Mouse (Mus musculus) CD4-positive, CD25-positive, alpha-beta regulatory T cell (primary cell): ENCODE measurements around the gene Crybg3. TPM values are rescaled to one million over a fixed set of nuclear protein-coding genes. Genes with fewer than 3 reads are reported as not detected.

Source experiments
- polyA plus RNA-seq: library from polyadenylated mRNA; unstranded; fragments of 100-300 nt; shearing (Covaris generic); gene quantifications from one replicate; pipeline ENCODE4 v1.2.1, GENCODE M21; 2017

The Crybg3 gene
- polyA plus RNA-seq = 6.0 TPM

GRCm38 (mm10) chr16:59600311-59601251 is at the start of gene Crybg3:
Gene Crybg3 (minus strand): TSS chr16:59600979.

GRCm38 (mm10) chr16:59639102-59639691 is 38.4 kb upstream of the Crybg3 start, which contains the start of gene Arl6:
Gene Arl6 (minus strand): TSS chr16:59639391.

GRCm38 (mm10) chr16:59471637-59472278 is 129.0 kb downstream of the Crybg3 start, which contains the start of gene Riox2:
Gene Riox2 (plus strand): TSS chr16:59471775.

Other genes starting within 250 kb of the Crybg3 start
- gene Olfr209, start 237.0 kb downstream of the Crybg3 start, polyA plus RNA-seq = not detected
- 0.04 TPM for gene Gabrr3, start 193.6 kb downstream of the Crybg3 start, polyA plus RNA-seq
- 82.3 TPM for gene Riox2, start 129.2 kb downstream of the Crybg3 start, polyA plus RNA-seq
- gene Arl6, start 38.4 kb upstream of the Crybg3 start, polyA plus RNA-seq = 1.7 TPM